Mouse (Mus musculus) heart, embryonic 13.5 days (tissue): ENCODE data around the gene Hist2h3c1. TPM values are rescaled to one million over a fixed set of nuclear protein-coding genes. Genes with fewer than 3 reads are reported as not detected.
"Not testable (repeated sequence)": the region's sequence is repeated elsewhere in the genome, so short reads cannot be mapped to it uniquely, and the experiment has no call there.

Experiments
- ATAC-seq: fragments of 200-750 bp; cut with Nextera tagmentation; 2 replicates; pipeline ENCODE4 v1.8.0; 2017; ENCODE audit warnings: moderate TSS enrichment; ENCODE audit not compliant: insufficient number of reproducible peaks, low FRiP score, low TSS enrichment; ENCODE audit errors: extremely low read depth
- H3K27ac ChIP-seq: fragments of 300-500 bp; sonication (generic); replicated peaks from 2 replicates; pipeline ENCODE4 v1.5.1; 2015; ENCODE audit warnings: moderate library complexity, mild to moderate bottlenecking, inconsistent platforms
- H3K27me3 ChIP-seq: fragments of 300-500 bp; sonication (generic); replicated peaks from 2 replicates; pipeline ENCODE4 v1.6.1; 2015; ENCODE audit warnings: mild to moderate bottlenecking, inconsistent platforms
- H3K36me3 ChIP-seq: fragments of 300-500 bp; sonication (generic); 2 replicates; pipeline ENCODE4 v1.6.1; 2015; ENCODE audit warnings: mild to moderate bottlenecking, inconsistent platforms
- H3K4me1 ChIP-seq: fragments of 300-500 bp; sonication (generic); 2 replicates; pipeline ENCODE4 v1.6.1; 2015; ENCODE audit warnings: inconsistent platforms
- H3K4me2 ChIP-seq: fragments of 300-500 bp; sonication (generic); 2 replicates; pipeline ENCODE4 v1.6.1; 2015; ENCODE audit warnings: inconsistent platforms, mild to moderate bottlenecking, moderate library complexity
- H3K4me3 ChIP-seq: fragments of 300-500 bp; sonication (generic); 2 replicates; pipeline ENCODE4 v1.5.1; 2015; ENCODE audit warnings: moderate library complexity, mild to moderate bottlenecking, inconsistent platforms
- H3K9ac ChIP-seq: fragments of 300-500 bp; sonication (generic); 2 replicates; pipeline ENCODE4 v1.6.1; 2015; ENCODE audit warnings: inconsistent platforms, mild to moderate bottlenecking, moderate library complexity
- H3K9me3 ChIP-seq: fragments of 300-500 bp; sonication (generic); 2 replicates; pipeline ENCODE4 v1.6.1; 2016; ENCODE audit warnings: inconsistent platforms
- WGBS: fragments of 180-500 bp; shearing (Covaris S2); methylation state at CpG from one replicate; pipeline ENCODE4 v1.1.7; 2015; ENCODE audit warnings: mixed read lengths; 5-methylcytosine and 5-hydroxymethylcytosine counted together
- polyA plus RNA-seq: library from polyadenylated mRNA; unstranded; fragments of >200 nt; fragmentation: Nextera tagmentation; extraction: Ambion mirVana; gene quantifications from 2 replicates; pipeline ENCODE4 v1.2.1, GENCODE M21; 2015

Gene Hist2h3c1
- polyA plus RNA-seq, 1 experiment from 2014 or later: 0.24 TPM

DNA sequence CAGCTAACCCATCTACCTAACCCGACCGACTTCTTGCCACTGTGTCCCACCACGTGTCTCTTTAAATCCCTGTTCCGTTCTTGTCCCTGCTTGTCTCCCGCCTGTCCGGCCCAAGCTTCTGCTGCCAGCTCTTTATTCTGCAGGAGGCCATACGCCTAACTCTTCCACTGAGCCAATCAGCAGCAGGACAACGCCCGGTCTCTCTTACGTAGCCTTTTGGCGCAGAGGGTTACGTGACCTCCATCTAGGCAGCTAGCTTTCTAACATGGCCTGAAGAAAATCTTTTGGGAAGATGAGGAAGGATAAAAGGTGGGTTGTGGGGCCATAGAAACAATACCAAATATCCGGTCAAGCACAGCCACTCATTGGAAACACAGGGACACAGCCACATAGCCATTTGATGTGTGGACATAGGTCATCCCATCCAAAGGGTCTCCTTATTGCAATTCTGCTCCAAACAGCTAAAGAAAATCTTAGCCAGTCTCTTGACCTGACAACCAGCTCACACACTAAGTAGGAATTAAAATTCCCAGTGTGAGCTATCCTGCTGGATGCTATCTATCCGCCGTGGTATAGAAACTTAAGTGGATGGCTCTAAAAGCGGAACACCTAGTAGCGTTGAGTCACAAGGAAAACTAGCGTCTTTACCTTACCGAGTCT, 15.9 kb downstream of the Hist2h3c1 start:
- H3K4me3 ChIP-seq: peak overlapping the region; percentile 58
- H3K4me2 ChIP-seq: peak overlapping the region; percentile 85
- WGBS: under 1% methylated on average over 19 of the region's 19 CpGs
- no peaks in the 10 kb centered on the region for H3K36me3 ChIP-seq
- H3K27me3 ChIP-seq: no peaks in the 10 kb centered on the region
- H3K9ac ChIP-seq: peak overlapping the region; percentile 94
- peak overlapping the region; percentile 96 for H3K27ac ChIP-seq
- H3K4me1 ChIP-seq: peaks cover 31% of the 10 kb centered on the region
- peak; percentile 81 for ATAC-seq
- H3K9me3 ChIP-seq: no peaks in the 10 kb centered on the region

DNA sequence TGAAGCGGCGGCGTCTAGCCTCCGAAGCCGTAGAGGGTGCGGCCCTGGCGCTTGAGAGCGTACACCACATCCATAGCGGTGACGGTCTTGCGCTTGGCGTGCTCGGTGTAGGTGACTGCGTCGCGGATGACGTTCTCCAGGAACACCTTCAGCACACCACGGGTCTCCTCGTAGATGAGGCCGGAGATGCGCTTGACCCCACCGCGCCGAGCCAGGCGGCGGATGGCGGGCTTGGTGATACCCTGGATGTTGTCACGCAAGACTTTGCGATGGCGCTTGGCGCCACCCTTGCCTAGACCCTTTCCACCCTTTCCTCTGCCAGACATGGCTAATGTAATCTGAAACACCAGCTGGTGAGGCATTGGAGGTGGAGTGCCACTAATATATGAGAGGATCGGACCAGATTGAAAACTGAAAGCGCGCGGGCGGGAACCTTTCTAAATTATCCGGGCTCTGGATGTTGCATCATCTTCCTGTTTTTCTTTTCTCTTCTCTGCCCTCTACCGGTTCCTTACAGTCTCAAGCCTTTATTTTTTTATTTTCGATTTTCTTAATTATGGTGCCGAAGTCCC, 16.6 kb downstream of the Hist2h3c1 start, which contains the start of gene Hist2h4:
Gene Hist2h4, minus strand, starts transcription at position 333 of the 572 bp plus-strand sequence.
- Histone ChIP-seq H3K4me2 (peak within 1 kb of the TSS; percentile 85), H3K9me3 (no peaks in the 10 kb centered on the region), H3K27ac (peak within 1 kb of the TSS; percentile 96), H3K4me1 (peaks cover 37% of the 10 kb centered on the region), H3K9ac (peak within 1 kb of the TSS; percentile 94), H3K4me3 (peak within 1 kb of the TSS; percentile 58), H3K27me3 (no peaks in the 10 kb centered on the region), H3K36me3 (no peaks in the 10 kb centered on the region)
- under 1% methylated on average over 40 of the region's 40 CpGs for WGBS
- ATAC-seq: peak; percentile 54; the same call in 1 of the 2 replicates

GRCm38 (mm10) chr3:96263558-96264403, 17.3 kb downstream of the Hist2h3c1 start:
- no peak for ATAC-seq
- Histone ChIP-seq H3K36me3 (no peaks in the 10 kb centered on the region), H3K4me3 (peak overlapping the region; percentile 58), H3K9me3 (no peaks in the 10 kb centered on the region), H3K9ac (peak overlapping the region; percentile 94), H3K4me1 (peaks cover 39% of the 10 kb centered on the region), H3K4me2 (peak overlapping the region; percentile 85), H3K27ac (peak overlapping the region; percentile 96), H3K27me3 (no peaks in the 10 kb centered on the region)
- 8% methylated on average over 27 of the region's 27 CpGs for WGBS

- Histone ChIP-seq H3K4me2 (peak overlapping the region; percentile 85), H3K27me3 (no peaks in the 10 kb centered on the region), H3K27ac (peak overlapping the region; percentile 96), H3K9me3 (no peaks in the 10 kb centered on the region), H3K4me3 (peak overlapping the region; percentile 58), H3K36me3 (no peaks in the 10 kb centered on the region), H3K9ac (peak overlapping the region; percentile 94), H3K4me1 (peaks cover 41% of the 10 kb centered on the region)
- no peak for ATAC-seq
- WGBS: 72% methylated on average over 7 of the region's 7 CpGs
Observed at GRCm38 (mm10) chr3:96264404-96264949, 18.0 kb downstream of the Hist2h3c1 start.

- no peaks in the 10 kb centered on the region for H3K27me3 ChIP-seq
- H3K27ac ChIP-seq: no peak overlapping the region
- no peaks in the 10 kb centered on the region for H3K9me3 ChIP-seq
- ATAC-seq: no peak
- no peak overlapping the region for H3K9ac ChIP-seq
- H3K36me3 ChIP-seq: no peaks in the 10 kb centered on the region
- H3K4me3 ChIP-seq: no peak overlapping the region
- H3K4me2 ChIP-seq: no peak overlapping the region
- peaks cover 43% of the 10 kb centered on the region for H3K4me1 ChIP-seq
- 61% methylated on average over 8 of the region's 8 CpGs for WGBS
Observed at GRCm38 (mm10) chr3:96266132-96266710, 19.7 kb downstream of the Hist2h3c1 start.

DNA sequence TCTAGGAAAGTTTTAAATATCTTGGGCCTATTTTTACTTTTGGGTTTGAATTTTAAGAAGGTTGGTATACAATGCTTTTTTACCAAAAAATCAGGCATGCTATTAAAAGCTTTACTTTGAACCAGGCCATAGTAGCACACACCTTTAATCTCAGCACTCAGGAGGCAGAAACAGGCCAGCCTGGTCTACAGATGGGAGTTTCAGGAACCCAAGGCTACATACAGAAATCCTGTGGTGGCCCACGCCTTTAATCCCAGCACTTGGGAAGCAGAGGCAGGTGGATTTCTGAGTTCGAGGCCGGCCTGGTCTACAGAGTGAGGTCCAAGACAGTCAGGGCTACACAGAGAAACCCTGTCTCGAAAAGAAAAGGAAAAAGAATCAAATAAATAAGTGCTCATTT, 21.1 kb downstream of the Hist2h3c1 start:
- peak overlapping the region; percentile 86 for H3K4me2 ChIP-seq
- no peak overlapping the region for H3K4me3 ChIP-seq
- H3K9me3 ChIP-seq: no peaks in the 10 kb centered on the region
- ATAC-seq: no peak
- H3K9ac ChIP-seq: no peak overlapping the region
- peak overlapping the region; percentile 81 for H3K27ac ChIP-seq
- H3K36me3 ChIP-seq: no peaks in the 10 kb centered on the region
- H3K27me3 ChIP-seq: no peaks in the 10 kb centered on the region
- peaks cover 30% of the 10 kb centered on the region for H3K4me1 ChIP-seq
- WGBS: 84% methylated on average over 4 of the region's 4 CpGs

- peaks cover 29% of the 10 kb centered on the region for H3K4me1 ChIP-seq
- H3K4me3 ChIP-seq: peak within 1 kb of the TSS; percentile 62
- WGBS: 22% methylated on average over 30 of the region's 30 CpGs
- H3K9ac ChIP-seq: peak within 1 kb of the TSS; percentile 85
- peak within 1 kb of the TSS; percentile 86 for H3K4me2 ChIP-seq
- no peak for ATAC-seq
- H3K27ac ChIP-seq: peak within 1 kb of the TSS; percentile 95
- H3K27me3 ChIP-seq: no peaks in the 10 kb centered on the region
- no peaks in the 10 kb centered on the region for H3K36me3 ChIP-seq
- H3K9me3 ChIP-seq: no peaks in the 10 kb centered on the region
Observed at GRCm38 (mm10) chr3:96268051-96268775, 21.7 kb downstream of the Hist2h3c1 start, which contains the start of gene Hist2h3b. Hist2h3b (plus strand) TSS chr3:96268654.

DNA sequence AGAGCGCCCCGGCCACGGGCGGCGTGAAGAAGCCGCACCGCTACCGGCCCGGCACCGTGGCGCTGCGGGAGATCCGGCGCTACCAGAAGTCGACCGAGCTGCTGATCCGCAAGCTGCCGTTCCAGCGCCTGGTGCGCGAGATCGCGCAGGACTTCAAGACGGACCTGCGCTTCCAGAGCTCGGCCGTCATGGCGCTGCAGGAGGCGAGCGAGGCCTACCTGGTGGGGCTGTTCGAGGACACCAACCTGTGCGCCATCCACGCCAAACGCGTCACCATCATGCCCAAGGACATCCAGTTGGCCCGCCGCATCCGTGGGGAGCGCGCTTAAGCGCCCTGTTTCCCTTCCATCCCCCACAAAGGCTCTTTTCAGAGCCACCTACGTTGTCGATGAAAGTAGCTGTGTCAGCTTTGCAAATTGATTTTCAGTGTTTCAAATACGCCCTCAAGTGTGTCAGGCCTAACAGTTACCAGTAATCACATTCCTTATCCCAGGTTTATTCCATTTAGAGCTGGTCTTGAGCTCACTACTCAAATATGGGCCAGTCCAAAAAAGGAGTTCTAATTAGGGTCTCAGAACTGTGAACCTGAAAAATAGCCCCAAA, 22.4 kb downstream of the Hist2h3c1 start:
- Histone ChIP-seq H3K27ac (peak overlapping the region; percentile 95), H3K9ac (peak overlapping the region; percentile 85), H3K4me2 (peak overlapping the region; percentile 86), H3K4me1 (peaks cover 28% of the 10 kb centered on the region), H3K4me3 (peak overlapping the region; percentile 62)
- H3K9me3 ChIP-seq, ATAC-seq, H3K36me3 ChIP-seq, H3K27me3 ChIP-seq: not testable (repeated sequence)
- 2% methylated on average over 14 of the region's 44 CpGs for WGBS

DNA sequence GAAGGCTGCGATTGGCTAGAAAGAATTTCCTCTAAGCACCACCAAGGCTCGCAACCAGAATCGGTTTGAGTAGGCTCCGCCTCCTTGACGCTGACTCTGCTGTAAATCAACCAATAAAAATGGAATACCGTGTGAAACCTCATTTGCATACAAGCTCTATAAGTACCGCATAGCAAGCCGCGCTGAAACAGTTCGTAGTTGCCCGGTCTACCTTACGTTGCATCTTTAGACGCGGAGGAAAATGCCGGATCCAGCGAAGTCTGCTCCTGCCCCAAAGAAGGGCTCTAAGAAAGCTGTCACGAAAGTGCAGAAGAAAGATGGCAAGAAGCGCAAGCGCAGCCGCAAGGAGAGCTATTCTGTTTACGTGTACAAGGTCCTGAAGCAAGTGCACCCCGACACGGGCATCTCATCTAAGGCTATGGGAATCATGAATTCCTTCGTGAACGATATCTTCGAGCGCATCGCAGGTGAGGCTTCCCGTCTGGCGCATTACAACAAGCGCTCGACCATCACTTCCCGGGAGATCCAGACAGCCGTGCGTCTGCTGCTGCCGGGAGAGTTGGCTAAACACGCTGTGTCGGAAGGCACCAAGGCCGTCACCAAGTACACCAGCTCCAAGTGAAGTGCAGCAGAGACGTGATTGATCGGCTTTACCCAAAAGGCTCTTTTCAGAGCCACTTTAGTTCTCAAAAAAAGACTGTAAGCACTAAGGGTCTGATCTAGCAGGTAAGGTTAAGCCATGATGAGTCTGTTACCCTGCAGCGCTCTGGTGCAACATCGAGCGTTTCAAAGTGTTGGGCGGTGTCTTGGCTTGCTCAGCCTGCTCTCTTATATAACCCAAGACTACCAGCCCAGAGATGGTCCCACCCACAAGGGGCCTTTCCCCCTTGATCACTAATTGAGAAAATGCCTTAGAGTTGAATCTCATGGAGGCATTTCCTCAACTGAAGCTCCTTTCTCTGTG, 23.3 kb downstream of the Hist2h3c1 start, which contains the start of gene Hist2h2bb:
Gene Hist2h2bb, plus strand, starts transcription at position 242 of the 964 bp plus-strand sequence.
- peak; percentile 93 for ATAC-seq
- H3K27ac ChIP-seq: peak within 1 kb of the TSS; percentile 95
- WGBS: under 1% methylated on average over 45 of the region's 45 CpGs

More for the DNA sequence above, 23.3 kb downstream of the Hist2h3c1 start, which contains the start of gene Hist2h2bb:
- Histone ChIP-seq H3K4me2 (peak within 1 kb of the TSS; percentile 86), H3K4me1 (peaks cover 18% of the 10 kb centered on the region), H3K4me3 (peak within 1 kb of the TSS; percentile 62), H3K27me3 (no peaks in the 10 kb centered on the region), H3K36me3 (no peaks in the 10 kb centered on the region), H3K9ac (peak within 1 kb of the TSS; percentile 85), H3K9me3 (no peaks in the 10 kb centered on the region)
